Mouse (Mus musculus) cerebellum, postnatal 25 days (tissue): Measurements from ENCODE around the gene Gtpbp4.
"Not testable (repeated sequence)": the region's sequence is repeated elsewhere in the genome, so short reads cannot be mapped to it uniquely, and the experiment has no call there.

Experiments
- DNase-seq, 2 experiments: peaks; one replicate each; pipeline ENCODE4 v3.0.0; 2021; ENCODE audit warnings: mixed read lengths in 2 of 2

The Gtpbp4 gene

GRCm38 (mm10) chr13:8995990-8996786 is at the start of gene Gtpbp4:
Gene Gtpbp4 (minus strand): TSS chr13:8996083.
- DNase-seq = peak; percentile 97 to 98

- DNase-seq = no peak
Measured at GRCm38 (mm10) chr13:9044731-9045130, 48.8 kb upstream of the Gtpbp4 start.

GRCm38 (mm10) chr13:9043289-9044049 is 47.6 kb upstream of the Gtpbp4 start:
- DNase-seq = no peak

- no peak for DNase-seq
Measured at GRCm38 (mm10) chr13:9040626-9041025, 44.7 kb upstream of the Gtpbp4 start.

GRCm38 (mm10) chr13:9031996-9032661 is 36.2 kb upstream of the Gtpbp4 start:
- no peak for DNase-seq

GRCm38 (mm10) chr13:9030364-9030763 is 34.5 kb upstream of the Gtpbp4 start:
- DNase-seq = no peak

- DNase-seq = no peak
Measured at GRCm38 (mm10) chr13:9027251-9027650, 31.4 kb upstream of the Gtpbp4 start.

GRCm38 (mm10) chr13:9022623-9023022 is 26.7 kb upstream of the Gtpbp4 start:
- no peak for DNase-seq

GRCm38 (mm10) chr13:9021556-9021955 is 25.7 kb upstream of the Gtpbp4 start:
- DNase-seq = no peak

- no peak for DNase-seq
Measured at GRCm38 (mm10) chr13:9019713-9020112, 23.8 kb upstream of the Gtpbp4 start.

- no peak for DNase-seq
Measured at GRCm38 (mm10) chr13:9018974-9019587, 23.2 kb upstream of the Gtpbp4 start.

GRCm38 (mm10) chr13:9017190-9017589 is 21.3 kb upstream of the Gtpbp4 start:
- peak; percentile 45 to 60 for DNase-seq

- DNase-seq = no peak
Measured at GRCm38 (mm10) chr13:9014431-9014830, 18.5 kb upstream of the Gtpbp4 start.

- DNase-seq = no peak
Measured at GRCm38 (mm10) chr13:9013483-9013882, 17.6 kb upstream of the Gtpbp4 start.

GRCm38 (mm10) chr13:9011596-9012350 is 15.9 kb upstream of the Gtpbp4 start:
- peak; percentile 45 to 83 for DNase-seq

GRCm38 (mm10) chr13:9003306-9003705 is 7.4 kb upstream of the Gtpbp4 start:
- DNase-seq = no peak

- DNase-seq = no peak
Measured at GRCm38 (mm10) chr13:8999464-8999863, 3.6 kb upstream of the Gtpbp4 start.

- DNase-seq = not testable (repeated sequence)
Measured at GRCm38 (mm10) chr13:8997221-8997620, 1.3 kb upstream of the Gtpbp4 start.

GRCm38 (mm10) chr13:8995159-8995989 is 509 bp downstream of the Gtpbp4 start:
- DNase-seq = no peak

GRCm38 (mm10) chr13:8992231-8992630 is 3.7 kb downstream of the Gtpbp4 start:
- no peak for DNase-seq

GRCm38 (mm10) chr13:8972972-8973371 is 22.9 kb downstream of the Gtpbp4 start:
- no peak for DNase-seq
